Mouse (Mus musculus) embryonic stem cell, embryonic (primary cell): ENCODE data around the gene Neurod2.

Experiments
- CTCF ChIA-PET, 4 experiments: fragments of 300-600 bp in 2 of 4; fragments of 350-600 bp in 2 of 4; sonication (Branson Sonifier 250); formaldehyde crosslinking; loops; one replicate each; lab custom pipeline; 2022; ENCODE audit warnings: inconsistent platforms in 2 of 4; lab: Charles Lee
- POLR2A ChIA-PET, 4 experiments: fragments of 300-600 bp in 2 of 4; fragments of 350-600 bp in 2 of 4; sonication (Branson Sonifier 250); formaldehyde crosslinking; loops; one replicate each; lab custom pipeline; 2022; ENCODE audit warnings: antibody characterized with exemption in 4 of 4, inconsistent platforms in 1 of 4; lab: Charles Lee

Neurod2 gene

GRCm38 (mm10) chr11:98330745-98331204 is 1.3 kb upstream of the Neurod2 start:
- CTCF ChIA-PET = interaction anchor here (1.0 to 2.5 kb wide), 5 partner anchors 11 to 64 kb away, joined by 3 to 17 read pairs (median 6); no protein-coding TSS in a partner anchor
- POLR2A ChIA-PET = interaction anchor here in 2 of 4 experiments (0.5 to 1.4 kb wide), 3 partner anchors 58 to 286 kb away, joined by 3 to 4 read pairs (median 3); no protein-coding TSS in a partner anchor

GRCm38 (mm10) chr11:98329960-98330744 is 704 bp upstream of the Neurod2 start:
- ChIA-PET CTCF (interaction anchor here (1.0 to 2.5 kb wide), 5 partner anchors 12 to 64 kb away, joined by 3 to 17 read pairs (median 6); no protein-coding TSS in a partner anchor), POLR2A (interaction anchor here in 2 of 4 experiments (0.5 to 1.4 kb wide), 3 partner anchors 59 to 285 kb away, joined by 3 to 4 read pairs (median 3); no protein-coding TSS in a partner anchor)

- ChIA-PET CTCF (interaction anchor here (0.5 to 2.4 kb wide), 11 partner anchors 10 to 625 kb away, joined by 3 to 28 read pairs (median 5); partner anchors contain the start of genes Plxdc1 (in 1 of the 4) and Stard3 (in 1 of the 4)), POLR2A (interaction anchor here (0.5 to 2.3 kb wide), 15 partner anchors 8 to 1495 kb away, joined by 3 to 9 read pairs (median 4); partner anchors contain the start of genes Erbb2 (in 1 of the 4), Grb7 (in 1 of the 4) and Med1 (in 1 of the 4))
Measured at GRCm38 (mm10) chr11:98328371-98329069, 928 bp downstream of the Neurod2 start.

DNA sequence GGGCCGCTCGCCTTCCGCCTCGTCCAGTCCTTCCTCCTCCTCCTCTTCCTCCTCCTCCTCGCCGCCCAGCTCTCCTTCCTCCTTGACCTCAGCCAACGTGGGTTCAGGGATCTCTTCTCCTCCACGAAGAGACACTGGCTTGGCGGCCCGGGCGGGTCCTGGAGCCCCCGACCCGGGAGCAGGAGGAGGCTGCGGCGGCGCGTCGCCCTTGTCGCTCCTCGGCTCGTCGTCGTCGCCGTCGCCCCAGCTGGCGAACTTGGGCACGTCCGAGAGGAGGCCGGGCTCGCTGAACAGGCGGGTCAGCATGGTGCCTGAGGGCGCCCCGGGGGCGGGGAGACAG is 1.4 kb downstream of the Neurod2 start:
- ChIA-PET POLR2A (interaction anchor here (0.9 to 2.3 kb wide), 11 partner anchors 8 to 135 kb away, joined by 3 to 10 read pairs (median 3); partner anchors contain the start of genes Grb7 (in 1 of the 4) and Med1 (in 1 of the 4)), CTCF (interaction anchor here (0.8 to 2.4 kb wide), 9 partner anchors 10 to 130 kb away, joined by 3 to 28 read pairs (median 5); partner anchors contain the start of gene Stard3 (in 1 of the 4))

GRCm38 (mm10) chr11:98327136-98328030 is 2.1 kb downstream of the Neurod2 start:
- CTCF ChIA-PET = interaction anchor here (0.5 to 2.4 kb wide), 15 partner anchors 9 to 131 kb away, joined by 3 to 28 read pairs (median 4); partner anchors contain the start of genes Mien1 (in 1 of the 4) and Stard3 (in 1 of the 4)
- POLR2A ChIA-PET = interaction anchor here (0.6 to 2.3 kb wide), 12 partner anchors 11 to 134 kb away, joined by 3 to 10 read pairs (median 4); partner anchors contain the start of gene Med1 (in 1 of the 4)

DNA sequence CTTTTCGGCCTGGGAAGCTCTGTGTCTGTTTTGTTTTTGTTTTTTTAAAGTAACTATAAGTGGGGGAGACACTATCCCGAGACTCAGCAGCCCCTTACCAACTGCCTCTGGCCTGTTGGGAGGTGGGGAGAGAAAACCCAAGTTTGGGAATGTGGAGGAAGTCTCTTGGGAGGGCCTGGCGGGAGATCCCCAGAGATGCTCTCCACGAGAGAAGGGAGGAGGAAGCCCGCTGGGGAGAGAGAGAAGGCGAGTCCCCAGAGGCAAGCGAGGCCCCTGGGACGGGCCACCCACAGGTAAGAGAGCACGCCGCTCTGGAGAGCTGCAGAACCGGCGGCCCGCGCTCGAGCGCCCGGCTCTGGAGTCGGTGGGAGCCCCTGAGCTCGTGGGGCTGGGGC is 2.7 kb downstream of the Neurod2 start:
- ChIA-PET CTCF (interaction anchor here (0.8 to 2.4 kb wide), 9 partner anchors 10 to 112 kb away, joined by 3 to 28 read pairs (median 5); partner anchors contain the start of gene Mien1 (in 1 of the 4)), POLR2A (interaction anchor here (0.8 to 2.3 kb wide), 9 partner anchors 12 to 131 kb away, joined by 3 to 10 read pairs (median 4); no protein-coding TSS in a partner anchor)

GRCm38 (mm10) chr11:98325821-98326218 is 3.6 kb downstream of the Neurod2 start:
- ChIA-PET CTCF (interaction anchor here in 2 of 4 experiments (0.7 to 4.3 kb wide), 3 partner anchors 16 to 26 kb away, joined by 3 to 22 read pairs (median 3); no protein-coding TSS in a partner anchor), POLR2A (interaction anchor here in 1 of 4 experiments (0.7 to 1.8 kb wide), 3 partner anchors 19 to 78 kb away, joined by 3 to 4 read pairs (median 3); no protein-coding TSS in a partner anchor)

DNA sequence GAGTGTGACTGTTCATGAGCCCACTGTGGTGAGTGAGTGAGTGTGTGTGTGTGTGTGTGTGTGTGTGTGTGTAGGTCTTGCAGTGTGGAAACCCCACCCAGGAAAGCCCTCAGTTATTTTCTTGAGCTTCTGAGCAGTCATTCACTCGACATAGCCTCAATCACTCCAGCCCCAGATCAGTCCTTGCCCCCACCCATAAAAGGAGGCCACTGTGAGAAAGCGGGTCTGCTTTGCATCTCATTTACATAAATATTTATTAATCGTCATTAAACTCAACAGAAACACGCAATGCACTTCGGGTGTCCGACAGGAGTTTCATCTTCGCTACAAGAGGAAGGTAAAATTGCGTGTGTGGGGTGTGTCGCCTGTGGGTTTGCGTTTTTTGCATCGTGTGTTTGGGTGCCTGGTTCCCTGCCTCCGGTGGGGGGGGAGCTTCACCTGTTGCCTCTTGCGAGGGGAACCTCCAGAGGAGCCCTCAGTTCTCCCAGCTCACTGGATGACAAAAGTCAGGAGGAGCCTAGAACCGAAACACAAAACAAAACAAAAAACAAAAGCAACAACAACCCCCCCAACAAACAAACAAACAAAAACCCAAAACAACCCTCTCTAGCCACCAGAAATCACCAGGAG is 4.1 kb downstream of the Neurod2 start:
- CTCF ChIA-PET = interaction anchor here in 3 of 4 experiments (0.6 to 4.3 kb wide), 4 partner anchors 17 to 369 kb away, joined by 3 to 22 read pairs (median 4); no protein-coding TSS in a partner anchor
- POLR2A ChIA-PET = interaction anchor here in 2 of 4 experiments (0.6 to 1.8 kb wide), 4 partner anchors 8 to 78 kb away, joined by 3 to 4 read pairs (median 3); no protein-coding TSS in a partner anchor

DNA sequence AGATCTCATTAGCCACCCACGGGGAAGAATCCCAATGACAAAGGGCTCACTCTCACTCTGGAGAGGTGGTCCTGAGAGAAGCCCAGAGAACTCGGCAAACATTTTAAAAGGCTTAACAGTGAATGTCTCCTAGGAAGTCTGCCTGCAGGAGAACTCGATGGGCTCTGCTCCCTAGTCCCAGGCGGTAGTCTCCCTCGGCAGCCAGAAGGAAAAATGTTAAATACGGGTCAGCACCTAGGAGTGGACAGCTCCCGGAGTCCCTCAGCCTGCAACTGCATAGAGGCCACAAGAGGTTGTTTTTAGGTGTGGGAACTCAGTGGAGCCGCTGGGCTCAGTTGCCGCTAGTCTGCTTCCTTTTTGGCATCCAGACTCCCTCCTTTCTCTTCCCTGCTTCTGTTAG is 5.5 kb downstream of the Neurod2 start:
- CTCF ChIA-PET = interaction anchor here in 3 of 4 experiments (0.9 to 4.3 kb wide), 8 partner anchors 11 to 48 kb away, joined by 3 to 22 read pairs (median 3); no protein-coding TSS in a partner anchor
- POLR2A ChIA-PET = interaction anchor here in 1 of 4 experiments (1.2 kb wide), 1 partner anchor 23 kb away, joined by 3 read pairs; no protein-coding TSS in a partner anchor

DNA sequence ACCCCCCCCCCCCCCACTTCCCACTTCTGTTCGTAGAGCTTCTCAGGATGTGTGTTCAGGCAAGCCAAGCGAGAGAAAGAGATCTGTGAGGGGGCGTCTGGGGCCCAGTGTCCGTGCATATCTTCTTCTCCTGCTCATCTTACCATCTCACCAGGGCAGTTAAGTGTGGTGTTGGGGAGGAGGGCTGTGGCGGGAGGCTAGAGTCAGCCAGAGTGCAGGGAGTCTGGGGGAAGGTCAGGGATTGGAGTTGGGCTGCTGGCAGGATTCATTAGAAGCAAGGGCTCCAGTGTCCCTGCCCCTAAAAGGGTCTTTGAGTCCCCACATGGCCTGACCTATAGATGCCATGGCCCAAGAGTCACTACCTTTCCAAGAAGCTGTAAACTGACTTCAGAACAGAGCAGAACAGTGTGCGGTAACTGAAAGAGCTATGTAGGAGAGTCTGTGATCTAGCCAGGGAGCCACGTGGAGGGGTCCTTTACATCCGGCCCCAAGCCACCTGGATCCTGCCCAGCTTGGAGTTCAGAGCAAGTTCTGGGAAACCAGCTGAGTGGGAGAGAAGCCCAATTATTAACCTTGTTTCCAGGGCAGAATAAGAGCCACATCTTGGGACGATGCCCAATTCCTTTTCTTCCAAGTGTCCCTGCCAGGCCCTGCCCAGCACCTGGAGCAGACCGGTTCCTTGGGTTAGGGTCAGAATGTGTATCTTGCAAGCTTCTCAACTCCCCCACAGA is 6.1 kb downstream of the Neurod2 start:
- ChIA-PET POLR2A (interaction anchor here in 2 of 4 experiments (0.6 to 1.2 kb wide), 2 partner anchors 23 to 414 kb away, joined by 3 read pairs; no protein-coding TSS in a partner anchor), CTCF (interaction anchor here (0.6 to 4.3 kb wide), 10 partner anchors 11 to 703 kb away, joined by 3 to 22 read pairs (median 3); no protein-coding TSS in a partner anchor)

GRCm38 (mm10) chr11:98322159-98322558 is 7.3 kb downstream of the Neurod2 start:
- ChIA-PET POLR2A (interaction anchor here in 1 of 4 experiments (0.7 to 1.1 kb wide), 2 partner anchors 16 to 331 kb away, joined by 3 to 5 read pairs; no protein-coding TSS in a partner anchor), CTCF (interaction anchor here (0.6 to 4.3 kb wide), 5 partner anchors 14 to 134 kb away, joined by 3 to 22 read pairs (median 3); no protein-coding TSS in a partner anchor)

GRCm38 (mm10) chr11:98321677-98322003 is 7.8 kb downstream of the Neurod2 start:
- ChIA-PET CTCF (interaction anchor here in 1 of 4 experiments (1.2 kb wide), 1 partner anchor 15 kb away, joined by 3 read pairs; no protein-coding TSS in a partner anchor), POLR2A (interaction anchor here in 1 of 4 experiments (1.1 kb wide), 1 partner anchor 17 kb away, joined by 5 read pairs; no protein-coding TSS in a partner anchor)

GRCm38 (mm10) chr11:98320806-98321676 is 8.4 kb downstream of the Neurod2 start:
- ChIA-PET CTCF (interaction anchor here in 3 of 4 experiments (0.6 to 1.5 kb wide), 4 partner anchors 14 to 22 kb away, joined by 3 to 6 read pairs (median 3); no protein-coding TSS in a partner anchor), POLR2A (interaction anchor here in 1 of 4 experiments (1.0 to 1.4 kb wide), 2 partner anchors 8 to 14 kb away, joined by 3 read pairs; no protein-coding TSS in a partner anchor)

DNA sequence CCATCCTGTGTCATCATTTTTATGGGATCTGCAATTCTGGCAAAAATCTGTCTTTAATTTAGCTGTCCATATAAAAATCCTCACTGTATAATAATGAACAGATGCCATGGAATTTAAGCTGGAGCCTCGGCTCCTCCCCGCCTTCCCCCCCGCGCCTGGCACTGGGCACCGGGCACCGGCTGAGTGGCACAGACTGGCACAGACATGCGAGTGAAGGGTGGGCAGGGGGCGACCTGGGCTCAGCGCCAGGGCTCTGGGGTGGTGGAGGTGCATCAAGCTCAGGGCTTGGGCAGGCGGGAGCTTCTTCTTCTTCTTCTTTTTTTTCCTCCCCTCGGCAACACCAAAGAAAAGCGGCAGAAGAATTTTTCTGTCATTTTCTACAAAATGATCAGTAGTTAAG is 9.1 kb downstream of the Neurod2 start:
- ChIA-PET POLR2A (interaction anchor here in 1 of 4 experiments (1.0 to 1.4 kb wide), 2 partner anchors 8 to 14 kb away, joined by 3 read pairs; no protein-coding TSS in a partner anchor), CTCF (interaction anchor here (0.6 to 1.5 kb wide), 5 partner anchors 15 to 98 kb away, joined by 3 to 13 read pairs (median 4); no protein-coding TSS in a partner anchor)
